Comparison of ENCODE assay signal across 8 mouse cellular contexts in the genomic region with DNA sequence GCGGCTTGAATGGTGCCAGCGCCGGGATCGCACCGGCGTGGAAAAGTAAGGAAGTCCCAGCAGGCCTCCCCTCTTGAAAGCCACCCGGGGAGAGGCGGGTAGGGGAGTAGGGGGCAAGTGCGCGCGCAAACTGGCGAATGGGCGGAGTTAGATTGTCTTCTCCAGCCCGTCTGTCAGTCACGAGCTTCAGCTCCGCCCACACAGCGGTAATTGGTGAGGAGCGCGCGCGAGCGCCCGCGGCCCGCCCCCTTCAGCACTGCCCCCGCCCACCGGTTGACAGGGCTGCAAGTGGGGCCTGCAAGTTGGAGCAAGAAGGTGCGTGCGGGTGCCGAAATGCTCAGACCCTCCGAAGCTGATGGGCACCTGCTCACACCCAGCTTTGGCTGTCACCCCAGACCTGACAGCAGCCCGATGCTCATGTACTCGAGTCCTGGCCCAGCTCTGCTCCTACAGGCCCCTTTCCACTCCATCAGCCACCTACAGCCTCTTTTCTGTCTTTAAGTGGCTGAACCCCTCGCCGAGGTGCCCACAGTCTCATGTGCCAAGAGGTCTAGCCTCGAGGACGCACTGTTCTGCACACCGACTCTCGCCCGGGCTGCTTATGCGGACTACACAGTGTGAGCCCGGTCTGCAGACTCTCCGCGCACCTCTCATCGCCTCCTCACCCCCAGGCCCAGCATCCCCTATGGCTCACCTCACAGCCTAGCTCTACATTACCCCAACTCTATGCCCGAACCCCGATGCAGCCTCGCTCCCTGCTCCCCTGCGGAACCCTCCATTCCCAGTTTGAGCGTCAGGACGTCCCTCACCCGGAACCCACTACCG. TPM values are rescaled to one million over a fixed set of nuclear protein-coding genes. Genes with fewer than 3 reads are reported as not detected.
DNase-seq lines count a peak whose midpoint lies in the region; ATAC-seq and TF ChIP-seq lines count a peak whose summit lies in the region.

No protein-coding gene starts in this region.

- peak overlapping the region; percentile 85 for H3K27ac ChIP-seq in gastrocnemius, adult 2 months
- peak overlapping the region; percentile 72 for H3K27ac ChIP-seq in hindbrain, postnatal 0 days
- peak overlapping the region; percentile 94 for H3K27ac ChIP-seq in left cerebral cortex, adult 2 months
- peak overlapping the region; percentile 53 for H3K27ac ChIP-seq in macrophage

- WGBS in hindbrain, postnatal 0 days = under 1% methylated on average over 50 of the region's 53 CpGs
- under 1% methylated on average over 48 of the region's 53 CpGs for WGBS in macrophage (ENCODE audit: missing documents)

- no peak for TF ChIP-seq CTCF in gastrocnemius, adult 2 months (IDR thresholded peaks at IDR 0.05)
- no peak for TF ChIP-seq CTCF in hindbrain, postnatal 0 days (IDR thresholded peaks at IDR 0.05; ENCODE audit: low read depth)
- TF ChIP-seq CTCF in left cerebral cortex, adult 2 months (IDR thresholded peaks at IDR 0.05) = no peak

- H3K79me2 ChIP-seq in macrophage (ENCODE audit: inconsistent target) = no peaks in the 10 kb centered on the region; the same call in 1 of the 2 replicates

- H3K36me3 ChIP-seq in hindbrain, postnatal 0 days (ENCODE audit: insufficient read depth, low read length) = no peaks in the 10 kb centered on the region
- no peaks in the 10 kb centered on the region for H3K36me3 ChIP-seq in macrophage (ENCODE audit: inconsistent target)

- H3K27me3 ChIP-seq in hindbrain, postnatal 0 days (ENCODE audit: insufficient read depth, low read length) = no peaks in the 10 kb centered on the region

- H3K4me2 ChIP-seq in hindbrain, postnatal 0 days (ENCODE audit: low read depth, low read length) = peak overlapping the region; percentile 88

- H3K9ac ChIP-seq in hindbrain, postnatal 0 days (replicated peaks; ENCODE audit: low read length) = peak overlapping the region; percentile 51

- peak; percentile 97 for DNase-seq in gastrocnemius, adult 2 months
- DNase-seq in hindbrain, postnatal 0 days (ENCODE audit: low spot score) = peak; percentile 96
- peak; percentile 90 to 94 for DNase-seq in left cerebral cortex, adult 2 months (ENCODE audit: extremely low spot score in 1 of 2, low spot score in 2 of 2)
- DNase-seq in retina, postnatal 7 days (ENCODE audit: low read depth, low spot score) = peak; percentile 84
- DNase-seq in urinary bladder, adult 18-20 months (ENCODE audit: low spot score in 2 of 2) = peak; percentile 94 to 95

- H3K4me1 ChIP-seq in hindbrain, postnatal 0 days (ENCODE audit: insufficient read depth, low read length) = peaks cover 14% of the 10 kb centered on the region; the same call in 1 of the 2 replicates

- intact Hi-C loops in gastrocnemius, adult 2 months (cut with DNase I) = no loop called here
- intact Hi-C loops in left cerebral cortex, adult 2 months (cut with DNase I) = loop anchor here (1.0 to 10.0 kb wide), 3 partner anchors 27 to 399 kb away; partner anchors contain the start of gene Oxsr1

- no peaks in the 10 kb centered on the region for H3K9me3 ChIP-seq in hindbrain, postnatal 0 days (ENCODE audit: low read length)

- peak overlapping the region; percentile 94 for H3K4me3 ChIP-seq in gastrocnemius, adult 2 months
- H3K4me3 ChIP-seq in hindbrain, postnatal 0 days (ENCODE audit: low read length) = peak overlapping the region; percentile 54
- H3K4me3 ChIP-seq in left cerebral cortex, adult 2 months = peak overlapping the region; percentile 81
- H3K4me3 ChIP-seq in macrophage (ENCODE audit: inconsistent target) = peak overlapping the region; percentile 70

- peak; percentile 89 for ATAC-seq in activated CD4-positive, CD25-positive, alpha-beta regulatory T cell, adult 4 months
- ATAC-seq in common myeloid progenitor, adult 5-6 weeks (replicated peaks; ENCODE audit: low read depth, poor library complexity, severe bottlenecking) = peak; percentile 64
- ATAC-seq in hindbrain, postnatal 0 days = peak; percentile 88

RNA-seq across cellular contexts. Expression of gene Ctdspl, which starts 0.8 kb away (rescaled TPM):
- 1 to 10 TPM; 1.0 to 1.2 TPM for polyA plus RNA-seq in activated CD4-positive, CD25-positive, alpha-beta regulatory T cell, adult 4 months (2017; shearing (Covaris generic))
- total RNA-seq in common myeloid progenitor, adult 5-6 weeks (2017) = 6.3 and 7.8 TPM in 2 replicates
- total RNA-seq in gastrocnemius, adult 2 months (2021) = 1 to 10 TPM; 3.5 to 5.9 TPM
- total RNA-seq in hindbrain, postnatal 0 days (2014; rRNA removed) = 7.6 and 8.4 TPM in 2 replicates
- 5.5 and 7.0 TPM in 2 replicates for polyA plus RNA-seq in hindbrain, postnatal 0 days (2015; fragmentation: Nextera tagmentation; extraction: Ambion mirVana)
- 10 to 100 TPM; 33.9 to 37.5 TPM for total RNA-seq in left cerebral cortex, adult 2 months (2021)
- 1 to 10 TPM in 23 of 26 experiments, under 1 TPM in 3; 0.58 to 7.2 (median 3.5) TPM for total RNA-seq in macrophage (2018; cell fraction: chromatin; rRNA removed)
- 1 to 10 TPM; 1.6 to 5.3 (median 2.9) TPM for total RNA-seq in macrophage (2018; cell fraction: cytosol; rRNA removed)
- 10 to 100 TPM in 1 of 26 experiments, 1 to 10 TPM in 25; 1.3 to 13.0 (median 3.0) TPM for total RNA-seq in macrophage (2018; cell fraction: nucleus; rRNA removed)
- polyA plus RNA-seq in macrophage (2018) = 1.9 to 6.3 TPM (median 3.1 TPM) in 3 replicates

Comparison
In these comparisons a context has a peak if more than half of its experiments do, and no peak if none do; other contexts are left out.
1. Peak in every context shown above with its lines: DNase-seq, ATAC-seq, H3K4me3 ChIP-seq and H3K27ac ChIP-seq.